Mouse (Mus musculus): ENCODE results near the gene Vmn1r26.
"Not testable (repeated sequence)": the region's sequence is repeated elsewhere in the genome, so short reads cannot be mapped to it uniquely, and the experiment has no call there.

The Vmn1r26 gene

GRCm38 (mm10) chr6:58015059-58015458 is at the start of gene Vmn1r26:
Gene Vmn1r26, minus strand, starts transcription at chr6:58015159.
- no peak for DNase-seq (ENCODE audit: low spot score)

DNA sequence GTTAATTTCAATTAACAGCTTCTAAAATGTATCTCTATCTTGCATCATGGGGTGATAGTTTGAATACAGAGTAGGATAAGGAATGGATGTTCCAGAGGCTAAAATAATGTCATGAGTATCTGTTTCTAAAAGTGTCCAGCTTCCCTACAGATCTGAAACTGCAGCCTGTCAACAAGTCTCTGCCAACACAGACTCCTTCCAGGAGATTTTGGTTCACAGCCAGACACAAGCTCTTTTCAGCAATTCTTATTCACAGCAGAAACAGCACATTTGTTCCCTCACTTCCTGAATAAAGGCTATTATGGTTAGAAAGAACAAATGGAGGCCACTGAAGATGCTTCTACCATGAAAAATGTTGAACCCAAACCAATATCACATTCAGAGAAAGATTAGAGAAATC is 29.1 kb upstream of the Vmn1r26 start:
- no peak for DNase-seq (ENCODE audit: low spot score)

DNA sequence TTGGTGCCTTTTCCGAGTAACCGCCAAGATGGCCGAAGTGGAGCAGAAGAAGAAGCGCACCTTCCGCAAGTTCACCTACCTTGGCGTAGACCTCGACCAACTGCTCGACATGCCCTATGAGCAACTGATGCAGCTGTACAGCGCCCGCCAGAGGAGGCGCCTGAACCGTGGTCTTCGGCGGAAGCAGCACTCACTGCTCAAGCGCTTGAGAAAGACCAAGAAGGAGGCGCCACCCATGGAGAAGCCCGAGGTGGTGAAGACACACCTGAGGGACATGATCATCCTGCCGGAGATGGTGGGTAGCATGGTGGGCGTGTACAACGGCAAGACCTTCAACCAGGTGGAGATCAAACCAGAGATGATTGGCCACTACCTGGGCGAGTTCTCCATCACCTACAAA is 2.5 kb upstream of the Vmn1r26 start:
- not testable (repeated sequence) for DNase-seq (ENCODE audit: low spot score)

- DNase-seq (ENCODE audit: low spot score): no peak
Observed at GRCm38 (mm10) chr6:57980710-57981109, 34.2 kb downstream of the Vmn1r26 start, which contains the start of gene Vmn1r25. Gene Vmn1r25, minus strand, starts transcription at chr6:57980810.

- not testable (repeated sequence) for DNase-seq (ENCODE audit: low spot score)
Observed at GRCm38 (mm10) chr6:57961403-57961802, 53.6 kb downstream of the Vmn1r26 start, which contains the start of gene Vmn1r24. Gene Vmn1r24, minus strand, starts transcription at chr6:57961503.
